Mouse (Mus musculus) forebrain, embryonic 11.5 days (tissue): ENCODE results near the gene Prss3. TPM values are rescaled to one million over a fixed set of nuclear protein-coding genes. Genes with fewer than 3 reads are reported as not detected.
"Not testable (repeated sequence)": the region's sequence is repeated elsewhere in the genome, so short reads cannot be mapped to it uniquely, and the experiment has no call there.

Experiments
- ATAC-seq: fragments of 200-750 bp; cut with Nextera tagmentation; replicated peaks from 2 replicates; pipeline ENCODE4 v1.8.0; 2017; ENCODE audit warnings: moderate TSS enrichment; ENCODE audit not compliant: low FRiP score
- DNase-seq: peaks from one replicate; pipeline ENCODE4 v3.0.0-alpha.2; 2017; ENCODE audit warnings: low spot score
- H3K27ac ChIP-seq: fragments of 300-500 bp; sonication (generic); 2 replicates; pipeline ENCODE4 v1.5.1; 2014; ENCODE audit warnings: low read depth, low read length
- H3K27me3 ChIP-seq: fragments of 300-500 bp; sonication (generic); 2 replicates; pipeline ENCODE4 v1.6.1; 2014; ENCODE audit warnings: mild to moderate bottlenecking, low read length, mixed read lengths; ENCODE audit not compliant: control insufficient read depth, insufficient read depth
- H3K36me3 ChIP-seq: fragments of 300-500 bp; sonication (generic); 2 replicates; pipeline ENCODE4 v1.6.1; 2014; ENCODE audit warnings: mild to moderate bottlenecking, low read length, moderate library complexity, mixed read lengths; ENCODE audit not compliant: control insufficient read depth, insufficient read depth
- H3K4me1 ChIP-seq: fragments of 300-500 bp; sonication (generic); replicated peaks from 2 replicates; pipeline ENCODE4 v1.6.1; 2014; ENCODE audit warnings: low read length, mixed read lengths; ENCODE audit not compliant: control insufficient read depth, insufficient read depth
- H3K4me2 ChIP-seq: fragments of 300-500 bp; sonication (generic); 2 replicates; pipeline ENCODE4 v1.6.1; 2014; ENCODE audit warnings: low read depth, mild to moderate bottlenecking, low read length, moderate library complexity, mixed read lengths; ENCODE audit not compliant: severe bottlenecking
- H3K4me3 ChIP-seq: fragments of 300-500 bp; sonication (generic); 2 replicates; pipeline ENCODE4 v1.5.1; 2014; ENCODE audit warnings: low read depth, low read length
- H3K9ac ChIP-seq: fragments of 300-500 bp; sonication (generic); 2 replicates; pipeline ENCODE4 v1.6.1; 2014; ENCODE audit warnings: low read length
- H3K9me3 ChIP-seq: fragments of 300-500 bp; sonication (generic); 2 replicates; pipeline ENCODE4 v1.6.1; 2016; ENCODE audit warnings: low read length, mixed read lengths; ENCODE audit not compliant: control insufficient read depth
- WGBS: fragments of 180-500 bp; shearing (Covaris S2); extraction: QIAGEN DNeasy Blood & Tissue Kit; methylation state at CpG from one replicate; pipeline ENCODE4 v1.1.7; 2014; 5-methylcytosine and 5-hydroxymethylcytosine counted together
- polyA plus RNA-seq: library from polyadenylated mRNA; unstranded; fragments of >200 nt; fragmentation: Nextera tagmentation; extraction: Ambion mirVana; gene quantifications from 2 replicates; pipeline ENCODE4 v1.2.1, GENCODE M21; 2014

Gene Prss3
- not detected in 2 replicates for polyA plus RNA-seq

GRCm38 (mm10) chr6:41377578-41377977 is at the start of gene Prss3:
TSS of gene Prss3 (minus strand) at chr6:41377678.
- H3K4me3 ChIP-seq, H3K27me3 ChIP-seq, H3K9me3 ChIP-seq, H3K36me3 ChIP-seq, ATAC-seq, H3K4me1 ChIP-seq, H3K27ac ChIP-seq, H3K9ac ChIP-seq, DNase-seq, H3K4me2 ChIP-seq: not testable (repeated sequence)

- not testable (repeated sequence) for ATAC-seq, H3K9ac ChIP-seq, H3K4me1 ChIP-seq, H3K36me3 ChIP-seq, DNase-seq, H3K9me3 ChIP-seq, H3K4me2 ChIP-seq, H3K27ac ChIP-seq, H3K4me3 ChIP-seq, H3K27me3 ChIP-seq
Observed at GRCm38 (mm10) chr6:41392056-41392455, 14.6 kb upstream of the Prss3 start, which contains the start of gene Gm5771. TSS of gene Gm5771 (plus strand) at chr6:41392356.

GRCm38 (mm10) chr6:41391640-41392039 is 14.2 kb upstream of the Prss3 start:
- not testable (repeated sequence) for H3K36me3 ChIP-seq, H3K9me3 ChIP-seq, H3K4me2 ChIP-seq, H3K27ac ChIP-seq, H3K4me3 ChIP-seq, H3K27me3 ChIP-seq, ATAC-seq, DNase-seq, H3K4me1 ChIP-seq, H3K9ac ChIP-seq
- 81% methylated on average over 1 of the region's 1 CpGs for WGBS

GRCm38 (mm10) chr6:41386781-41387180 is 9.3 kb upstream of the Prss3 start:
- ATAC-seq: no peak
- Histone ChIP-seq H3K4me2 (no peak overlapping the region), H3K27me3 (no peaks in the 10 kb centered on the region), H3K9ac (no peak overlapping the region), H3K36me3 (no peaks in the 10 kb centered on the region), H3K27ac (no peak overlapping the region), H3K4me1 (no peaks in the 10 kb centered on the region), H3K4me3 (no peak overlapping the region), H3K9me3 (no peaks in the 10 kb centered on the region)
- 78% methylated on average over 2 of the region's 2 CpGs for WGBS
- DNase-seq: no peak

GRCm38 (mm10) chr6:41373772-41374171 is 3.7 kb downstream of the Prss3 start:
- DNase-seq, H3K27me3 ChIP-seq, ATAC-seq, H3K4me1 ChIP-seq, H3K9ac ChIP-seq, H3K27ac ChIP-seq, H3K9me3 ChIP-seq, H3K4me2 ChIP-seq, H3K36me3 ChIP-seq, H3K4me3 ChIP-seq: not testable (repeated sequence)
- WGBS: 100% methylated on average over 2 of the region's 2 CpGs

- no peak within 1 kb of the TSS for H3K4me3 ChIP-seq
- ATAC-seq (no peak), DNase-seq (no peak)
- H3K4me1 ChIP-seq: no peaks in the 10 kb centered on the region
- H3K36me3 ChIP-seq: no peaks in the 10 kb centered on the region
- H3K4me2 ChIP-seq: no peak within 1 kb of the TSS
- no peaks in the 10 kb centered on the region for H3K9me3 ChIP-seq
- 86% methylated on average over 2 of the region's 2 CpGs for WGBS
- H3K27me3 ChIP-seq: no peaks in the 10 kb centered on the region
- no peak within 1 kb of the TSS for H3K9ac ChIP-seq
- no peak within 1 kb of the TSS for H3K27ac ChIP-seq
Observed at GRCm38 (mm10) chr6:41353932-41354331, 23.5 kb downstream of the Prss3 start, which contains the start of gene Try10. TSS of gene Try10 (plus strand) at chr6:41354105.

Other genes starting within 250 kb of the Prss3 start
- not detected in 2 replicates for gene Try4, start 75.4 kb downstream of the Prss3 start, polyA plus RNA-seq
- gene Try5, start 60.8 kb downstream of the Prss3 start, polyA plus RNA-seq: not detected in 2 replicates
- gene Try10, start 23.6 kb downstream of the Prss3 start, polyA plus RNA-seq: not detected in 2 replicates
- not detected in 2 replicates for gene Gm5771, start 14.7 kb upstream of the Prss3 start, polyA plus RNA-seq
- gene Gm10334, start 68.5 kb upstream of the Prss3 start, polyA plus RNA-seq: not detected in 2 replicates
- not detected in 2 replicates for gene Prss1, start 81.3 kb upstream of the Prss3 start, polyA plus RNA-seq
- gene Prss2, start 144.1 kb upstream of the Prss3 start, polyA plus RNA-seq: not detected in 2 replicates
- gene Ephb6, start 227.8 kb upstream of the Prss3 start, polyA plus RNA-seq: 14.4 and 16.2 TPM in 2 replicates